Mouse (Mus musculus) testis, postnatal 10 days (tissue): ENCODE data around the gene Fndc3b.

ENCODE experiments used
- DNase-seq: peaks from one replicate; pipeline ENCODE4 v3.0.0; 2021; ENCODE audit warnings: low spot score

Fndc3b gene

GRCm38 (mm10) chr3:27555401-27555940, 155.6 kb downstream of the Fndc3b start:
- DNase-seq = no peak

GRCm38 (mm10) chr3:27554325-27554724, 156.8 kb downstream of the Fndc3b start:
- DNase-seq = no peak

GRCm38 (mm10) chr3:27553781-27554180, 157.3 kb downstream of the Fndc3b start:
- DNase-seq = no peak

GRCm38 (mm10) chr3:27551005-27551404, 160.1 kb downstream of the Fndc3b start:
- no peak for DNase-seq

- DNase-seq = no peak
These were observed 160.7 kb downstream of the Fndc3b start for GRCm38 (mm10) chr3:27550409-27550808.

- DNase-seq = no peak
These were observed 165.5 kb downstream of the Fndc3b start for GRCm38 (mm10) chr3:27545651-27546050.

GRCm38 (mm10) chr3:27544061-27544460, 167.0 kb downstream of the Fndc3b start:
- peak; percentile 23 for DNase-seq

GRCm38 (mm10) chr3:27541841-27542240, 169.3 kb downstream of the Fndc3b start:
- peak; percentile 29 for DNase-seq

- DNase-seq = peak; percentile 16
These were observed 169.9 kb downstream of the Fndc3b start for GRCm38 (mm10) chr3:27541181-27541580.

GRCm38 (mm10) chr3:27534208-27534607, 176.9 kb downstream of the Fndc3b start:
- DNase-seq = no peak

- no peak for DNase-seq
These were observed 177.4 kb downstream of the Fndc3b start for GRCm38 (mm10) chr3:27533721-27534120.

GRCm38 (mm10) chr3:27531993-27532392, 179.1 kb downstream of the Fndc3b start:
- DNase-seq = no peak

GRCm38 (mm10) chr3:27530370-27530769, 180.7 kb downstream of the Fndc3b start:
- DNase-seq = no peak

- DNase-seq = no peak
These were observed 181.7 kb downstream of the Fndc3b start for GRCm38 (mm10) chr3:27529221-27530051.

GRCm38 (mm10) chr3:27526991-27527390, 184.1 kb downstream of the Fndc3b start:
- no peak for DNase-seq

- no peak for DNase-seq
These were observed 187.8 kb downstream of the Fndc3b start for GRCm38 (mm10) chr3:27523176-27523936.

GRCm38 (mm10) chr3:27520391-27520790, 190.7 kb downstream of the Fndc3b start:
- no peak for DNase-seq

GRCm38 (mm10) chr3:27519481-27519880, 191.6 kb downstream of the Fndc3b start:
- no peak for DNase-seq

GRCm38 (mm10) chr3:27518935-27519334, 192.2 kb downstream of the Fndc3b start:
- no peak for DNase-seq

GRCm38 (mm10) chr3:27516536-27516935, 194.6 kb downstream of the Fndc3b start:
- no peak for DNase-seq

- no peak for DNase-seq
These were observed 199.3 kb downstream of the Fndc3b start for GRCm38 (mm10) chr3:27511765-27512164.

GRCm38 (mm10) chr3:27506886-27507285, 204.2 kb downstream of the Fndc3b start:
- no peak for DNase-seq

- DNase-seq = no peak
These were observed 205.5 kb downstream of the Fndc3b start for GRCm38 (mm10) chr3:27505582-27505981.
